Mouse (Mus musculus): ENCODE measurements around the gene Etv6.

DNA sequence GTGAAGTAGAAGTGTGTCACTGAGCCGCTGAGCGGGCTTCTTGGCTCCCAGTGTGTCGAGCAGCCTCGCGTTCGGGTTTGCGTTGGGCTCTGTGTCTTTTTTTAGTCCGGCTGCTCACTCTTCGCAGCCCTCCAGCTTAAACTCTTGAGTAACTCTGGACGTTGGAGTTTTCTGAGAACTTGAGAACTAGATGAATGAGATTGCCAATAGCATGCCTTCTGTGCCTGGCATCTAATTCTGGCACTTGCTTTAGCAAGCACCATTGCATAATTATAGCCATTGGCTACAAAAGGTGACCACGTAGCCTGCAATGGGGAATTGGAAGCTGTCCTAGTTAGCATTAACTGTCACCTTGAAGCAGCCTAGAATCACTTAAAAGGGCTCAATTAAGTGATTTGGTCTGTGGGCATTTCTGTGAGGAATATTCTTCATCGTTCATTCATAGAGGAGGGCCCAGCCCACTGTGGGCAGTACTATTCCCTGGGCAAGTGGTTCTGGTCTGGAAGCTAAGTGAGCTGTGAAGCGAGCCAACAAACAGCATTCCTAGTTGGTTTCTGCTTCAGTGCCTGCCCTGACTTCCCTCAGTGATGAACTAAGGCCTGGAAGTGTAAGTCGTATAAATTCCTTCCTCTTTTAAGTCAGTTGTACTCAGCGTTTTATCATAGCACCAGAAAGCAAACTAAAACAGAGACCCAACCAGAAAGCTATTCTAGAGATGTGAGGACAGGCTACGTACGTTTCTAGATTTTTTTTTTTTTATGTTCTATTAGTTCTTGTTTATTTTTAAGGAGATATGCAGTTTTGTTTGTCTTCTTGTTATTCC, 136.6 kb downstream of the Etv6 start:
- TF ChIP-seq CTCF (IDR thresholded peaks at IDR 0.05; ENCODE audit: low read depth), result no peak
- TF ChIP-seq EP300 (optimal IDR thresholded peaks at IDR 0.05), result no peak
